Mouse (Mus musculus): ENCODE results near the gene D16Ertd472e. TPM values are rescaled to one million over a fixed set of nuclear protein-coding genes. Genes with fewer than 3 reads are reported as not detected.

D16Ertd472e gene
- total RNA-seq (2015; ENCODE audit: low replicate concordance) (6.8 and 13.4 TPM in 2 replicates), total RNA-seq (2017; ENCODE audit: low replicate concordance) (1.3 and 3.2 TPM in 2 replicates)

DNA sequence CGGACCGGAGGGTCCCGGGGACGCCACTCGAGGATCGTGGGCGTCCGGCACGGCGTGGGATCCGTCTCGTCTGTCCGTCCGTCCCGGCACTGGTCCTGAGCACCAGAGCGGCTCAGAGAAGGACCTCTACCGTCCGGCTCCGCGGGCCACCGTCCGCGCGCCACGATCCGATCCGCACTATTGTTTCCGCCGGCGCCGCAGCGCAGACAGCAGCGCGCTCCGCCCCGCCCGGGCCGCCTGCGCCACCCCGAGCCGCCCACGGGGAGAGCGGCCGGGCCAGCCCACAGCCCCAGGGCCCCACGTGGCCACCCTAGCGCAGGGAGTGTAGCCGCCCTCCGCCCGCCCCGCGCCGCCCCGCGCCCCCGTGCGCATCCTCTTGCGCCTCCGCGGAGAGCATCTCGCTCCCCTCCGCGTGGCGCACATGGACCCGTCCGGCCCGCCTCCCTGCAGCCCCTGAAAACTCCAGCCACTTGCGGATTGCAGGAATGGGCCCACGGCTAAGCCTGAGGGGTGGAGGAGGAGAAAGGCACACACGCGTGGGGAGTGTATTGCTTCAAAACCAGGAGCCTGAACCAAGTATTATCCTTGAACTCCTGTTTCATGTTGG is at the start of gene D16Ertd472e:
D16Ertd472e (minus strand) TSS at position 231 of the 607 bp plus-strand sequence.
- ATAC-seq (replicated peaks; ENCODE audit: low FRiP score, poor library complexity, severe bottlenecking) = peak; percentile 67

DNA sequence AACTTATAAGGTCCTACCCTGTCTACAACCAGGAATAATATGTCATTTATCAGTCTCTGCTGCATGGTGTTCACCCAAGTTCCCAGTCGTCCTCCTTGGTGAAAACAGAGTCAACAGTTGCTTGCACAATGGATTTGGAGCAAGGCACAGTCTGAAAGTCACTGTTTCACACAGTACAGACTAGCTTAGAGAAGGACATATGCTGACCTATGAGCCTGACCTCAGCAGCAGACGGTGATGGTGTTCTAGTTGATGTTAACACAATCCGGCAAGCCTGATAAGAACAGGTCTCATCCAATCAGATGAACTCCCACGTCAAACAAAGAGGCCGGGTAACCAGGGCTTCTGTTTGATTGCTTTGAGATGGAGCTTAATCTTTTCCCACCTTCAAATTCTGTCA is 46.2 kb upstream of the D16Ertd472e start:
- no peak for ATAC-seq (replicated peaks; ENCODE audit: low FRiP score, poor library complexity, severe bottlenecking)

DNA sequence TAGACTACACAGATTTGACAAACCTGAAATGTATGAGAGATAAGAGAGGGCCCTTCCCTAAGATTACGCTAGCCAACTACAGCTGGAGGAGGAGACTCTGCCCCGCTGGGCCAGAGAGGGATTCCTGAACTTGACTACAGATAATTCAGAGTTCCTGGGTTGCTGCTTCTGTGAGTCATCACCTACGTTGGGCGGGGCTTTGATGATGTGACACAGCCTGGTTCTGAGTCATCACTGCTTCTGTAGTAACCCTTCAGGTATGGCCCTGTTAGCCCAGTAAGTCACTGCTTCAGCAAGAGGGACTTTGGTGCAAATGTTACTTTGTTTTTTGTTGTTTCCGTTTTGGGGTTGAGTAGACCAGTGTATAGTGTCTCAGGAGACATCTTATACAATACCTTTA is 42.9 kb upstream of the D16Ertd472e start:
- ATAC-seq (replicated peaks; ENCODE audit: low FRiP score, poor library complexity, severe bottlenecking) = no peak

GRCm38 (mm10) chr16:78617757-78618532 is 41.4 kb upstream of the D16Ertd472e start:
- ATAC-seq (replicated peaks; ENCODE audit: low FRiP score, poor library complexity, severe bottlenecking) = no peak

DNA sequence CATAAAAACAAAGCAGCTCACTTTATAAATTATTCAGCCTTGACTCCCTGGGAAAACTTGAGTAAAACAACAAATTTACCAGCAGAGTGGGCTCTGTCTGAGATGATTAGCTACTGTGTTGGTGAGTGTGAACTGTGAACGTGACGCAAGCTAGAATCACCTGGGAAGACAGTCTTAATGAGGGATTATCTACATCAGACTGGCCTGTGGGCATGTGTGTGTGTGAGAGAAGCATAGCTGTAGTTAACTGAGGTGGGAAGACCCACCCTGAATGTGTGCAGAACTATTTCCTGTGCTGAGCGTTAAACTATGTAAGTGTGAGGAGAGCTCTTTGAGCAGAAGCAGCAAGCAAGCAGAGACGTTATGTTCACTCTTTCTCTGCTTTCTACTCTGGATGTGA is 29.7 kb upstream of the D16Ertd472e start:
- no peak for ATAC-seq (replicated peaks; ENCODE audit: low FRiP score, poor library complexity, severe bottlenecking)

DNA sequence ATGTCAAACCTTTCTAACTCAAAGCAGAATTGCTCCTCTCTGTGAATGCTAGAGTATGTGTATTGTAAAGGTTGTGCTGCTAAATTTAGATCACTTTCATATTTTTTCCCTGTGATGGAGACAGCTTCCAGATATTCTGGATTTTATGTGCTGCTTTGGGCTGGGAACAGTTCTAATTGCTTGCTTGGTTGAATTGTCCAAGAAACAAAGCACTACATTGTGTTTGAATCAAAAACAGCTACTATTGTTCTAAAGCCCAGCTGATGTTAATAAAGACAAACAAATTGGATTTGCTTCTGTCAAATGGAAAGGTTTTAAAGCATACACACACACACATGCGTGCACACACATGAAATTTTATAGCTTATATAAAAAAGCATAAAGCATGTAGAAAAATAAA is 22.4 kb upstream of the D16Ertd472e start:
- ATAC-seq (replicated peaks; ENCODE audit: low FRiP score, poor library complexity, severe bottlenecking) = no peak

- no peak for ATAC-seq (replicated peaks; ENCODE audit: low FRiP score, poor library complexity, severe bottlenecking)
These were observed 19.9 kb upstream of the D16Ertd472e start for GRCm38 (mm10) chr16:78596381-78596780.

- no peak for ATAC-seq (replicated peaks; ENCODE audit: low FRiP score, poor library complexity, severe bottlenecking)
These were observed 19.3 kb upstream of the D16Ertd472e start for GRCm38 (mm10) chr16:78595821-78596220.

- ATAC-seq (replicated peaks; ENCODE audit: low FRiP score, poor library complexity, severe bottlenecking) = no peak
These were observed 17.6 kb upstream of the D16Ertd472e start for GRCm38 (mm10) chr16:78594154-78594553.

DNA sequence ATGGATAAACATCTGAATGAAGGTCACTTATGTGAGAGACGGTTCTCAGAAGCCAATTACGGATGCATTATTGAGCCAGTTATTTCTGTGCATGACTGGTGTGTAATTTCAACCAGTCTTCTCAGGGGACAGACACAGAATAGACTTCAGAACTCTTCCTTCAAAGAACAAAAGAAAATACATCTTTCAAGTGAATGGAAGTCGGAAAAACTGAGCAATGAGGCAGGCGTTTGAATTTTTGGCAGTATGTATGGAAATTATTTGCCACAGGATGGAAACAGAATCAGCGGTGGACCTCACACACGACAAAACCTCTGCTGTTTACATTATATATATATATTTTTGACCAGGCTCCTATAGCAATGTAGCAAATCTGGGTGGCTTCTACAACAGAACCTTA is 14.6 kb upstream of the D16Ertd472e start:
- ATAC-seq (replicated peaks; ENCODE audit: low FRiP score, poor library complexity, severe bottlenecking) = no peak

- ATAC-seq (replicated peaks; ENCODE audit: low FRiP score, poor library complexity, severe bottlenecking) = no peak
These were observed 12.3 kb upstream of the D16Ertd472e start for GRCm38 (mm10) chr16:78588821-78589220.

DNA sequence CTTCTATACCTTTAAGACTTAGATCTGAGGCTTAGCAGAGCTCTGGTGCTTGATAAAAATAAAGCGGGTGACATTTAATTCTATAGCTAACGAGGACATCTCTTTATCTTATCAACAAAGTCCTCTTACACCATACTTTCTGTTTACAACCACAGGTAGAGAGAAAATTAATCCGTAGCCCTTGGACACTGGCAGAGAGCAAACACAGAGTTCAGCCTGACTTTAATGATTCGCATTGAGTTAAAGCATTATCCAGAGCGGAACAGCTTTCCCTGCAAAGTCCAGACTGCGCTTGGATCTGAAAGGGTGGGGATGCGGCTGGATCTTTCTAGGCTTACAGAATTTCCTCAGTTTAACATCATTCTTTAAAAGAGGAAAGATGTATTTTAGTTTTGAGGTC is 10.1 kb upstream of the D16Ertd472e start:
- ATAC-seq (replicated peaks; ENCODE audit: low FRiP score, poor library complexity, severe bottlenecking) = no peak

DNA sequence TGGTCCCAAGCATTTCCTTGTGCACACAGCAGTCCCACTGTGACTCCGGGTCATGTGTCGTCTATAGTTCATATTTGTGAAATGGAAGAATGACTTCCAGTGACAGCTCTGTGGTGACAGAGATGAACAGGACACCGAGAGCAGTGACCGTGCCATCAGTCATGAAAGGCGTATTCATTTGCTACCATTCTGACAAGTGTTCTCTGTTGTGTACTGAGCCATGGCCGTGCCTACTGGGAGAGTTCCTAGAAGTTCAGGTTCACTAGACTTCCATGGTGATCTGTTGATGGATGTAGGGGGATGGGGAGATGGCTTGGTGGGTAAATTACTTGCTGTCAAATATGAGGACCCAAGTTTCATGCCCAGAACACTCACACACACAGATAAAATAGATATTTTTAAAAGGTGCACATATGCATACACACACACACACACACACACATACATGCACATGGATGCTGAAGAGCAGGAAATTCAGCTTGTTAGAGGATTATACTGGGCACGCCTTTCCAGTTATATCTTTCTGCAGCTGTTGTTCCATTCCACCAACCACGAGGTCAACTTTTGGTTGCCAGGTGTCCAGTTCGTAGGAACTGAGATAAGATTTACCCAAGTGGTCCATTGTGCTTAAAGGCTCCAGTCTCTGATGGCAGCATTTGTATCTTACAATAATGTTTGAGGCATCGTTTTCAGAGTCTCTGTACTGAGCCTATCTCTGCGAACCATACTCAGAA is 9.3 kb upstream of the D16Ertd472e start:
- no peak for ATAC-seq (replicated peaks; ENCODE audit: low FRiP score, poor library complexity, severe bottlenecking)

DNA sequence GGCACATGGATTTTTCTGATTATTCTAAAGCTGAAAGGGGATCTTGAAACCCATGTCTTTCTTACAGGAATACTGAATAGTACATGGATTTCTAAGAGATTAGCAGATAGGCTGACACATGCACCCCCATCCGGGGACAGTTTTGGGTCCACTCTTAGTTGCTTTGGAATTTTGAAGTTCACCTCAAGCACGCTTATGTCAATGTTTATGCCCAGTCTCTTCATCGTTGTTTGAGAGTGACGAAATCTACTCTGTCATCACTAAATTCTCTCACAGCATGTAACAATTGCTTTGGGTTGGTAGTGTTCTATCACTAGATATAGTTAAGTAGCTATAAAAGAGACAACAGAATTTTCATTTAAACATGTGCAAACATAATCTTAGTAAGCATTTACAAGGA is 8.7 kb upstream of the D16Ertd472e start:
- ATAC-seq (replicated peaks; ENCODE audit: low FRiP score, poor library complexity, severe bottlenecking) = no peak

GRCm38 (mm10) chr16:78583968-78584367 is 7.5 kb upstream of the D16Ertd472e start:
- ATAC-seq (replicated peaks; ENCODE audit: low FRiP score, poor library complexity, severe bottlenecking) = no peak

DNA sequence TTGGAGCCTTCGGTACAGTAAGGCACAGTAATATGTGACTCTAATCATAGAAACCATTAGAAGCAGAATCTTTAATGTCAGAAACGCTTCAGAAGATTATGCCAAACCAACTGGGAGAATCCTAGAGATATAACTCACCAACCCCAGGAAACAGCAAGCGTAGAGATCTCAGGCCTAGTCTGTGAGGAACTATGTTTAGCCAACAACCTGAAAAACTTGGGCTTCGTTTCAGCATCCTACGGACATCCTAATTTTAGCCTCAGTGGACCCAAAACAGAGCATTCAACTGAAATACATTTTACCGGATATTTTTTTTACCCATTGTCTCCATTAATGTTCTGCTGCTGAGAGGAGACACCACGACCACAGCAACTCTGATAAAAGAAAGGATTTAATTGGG is 3.9 kb upstream of the D16Ertd472e start:
- ATAC-seq (replicated peaks; ENCODE audit: low FRiP score, poor library complexity, severe bottlenecking) = no peak

DNA sequence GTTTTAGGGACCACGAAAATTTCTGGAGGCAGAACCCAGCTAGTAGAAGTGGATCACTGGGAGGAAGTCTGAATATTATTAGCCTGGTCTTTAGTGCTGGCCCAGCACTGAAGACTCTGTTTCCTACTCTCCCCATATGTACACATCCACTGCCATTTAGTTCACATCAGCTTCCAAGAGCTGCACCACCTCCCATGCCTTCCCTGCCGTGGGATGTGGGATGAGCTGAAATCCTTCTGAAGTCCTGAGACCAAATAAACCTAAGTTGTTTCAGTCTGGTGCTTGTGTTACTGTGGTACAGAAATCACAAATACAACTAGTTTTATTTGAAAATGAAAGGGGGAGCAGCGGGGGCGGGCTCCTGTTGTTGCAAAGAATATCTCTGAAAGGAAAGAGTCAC is 2.9 kb upstream of the D16Ertd472e start:
- ATAC-seq (replicated peaks; ENCODE audit: low FRiP score, poor library complexity, severe bottlenecking) = no peak

- no peak for ATAC-seq (replicated peaks; ENCODE audit: low FRiP score, poor library complexity, severe bottlenecking)
These were observed 670 bp upstream of the D16Ertd472e start for GRCm38 (mm10) chr16:78577085-78577671.

GRCm38 (mm10) chr16:78575852-78576477 is 543 bp downstream of the D16Ertd472e start:
- peak; percentile 71 for ATAC-seq (replicated peaks; ENCODE audit: low FRiP score, poor library complexity, severe bottlenecking)
